Mouse (Mus musculus) hindbrain, embryonic 12.5 days (tissue): Measurements from ENCODE around the gene Fcho1. TPM values are rescaled to one million over a fixed set of nuclear protein-coding genes. Genes with fewer than 3 reads are reported as not detected.

ENCODE experiments used
- ATAC-seq: fragments of 200-750 bp; cut with Nextera tagmentation; 2 replicates; pipeline ENCODE4 v1.8.0; 2017; ENCODE audit warnings: moderate TSS enrichment; ENCODE audit not compliant: low FRiP score
- H3K27ac ChIP-seq: fragments of 300-500 bp; sonication (generic); 2 replicates; pipeline ENCODE4 v1.5.1; 2016; ENCODE audit warnings: mild to moderate bottlenecking
- H3K27me3 ChIP-seq: fragments of 300-500 bp; sonication (generic); 2 replicates; pipeline ENCODE4 v1.6.1; 2016; ENCODE audit warnings: mild to moderate bottlenecking
- H3K36me3 ChIP-seq: fragments of 300-500 bp; sonication (generic); 2 replicates; pipeline ENCODE4 v1.6.1; 2016; ENCODE audit warnings: mild to moderate bottlenecking
- H3K4me1 ChIP-seq: fragments of 300-500 bp; sonication (generic); 2 replicates; pipeline ENCODE4 v1.6.1; 2016
- H3K4me2 ChIP-seq: fragments of 300-500 bp; sonication (generic); replicated peaks from 2 replicates; pipeline ENCODE4 v1.6.1; 2016; ENCODE audit warnings: mild to moderate bottlenecking
- H3K4me3 ChIP-seq: fragments of 300-500 bp; sonication (generic); 2 replicates; pipeline ENCODE4 v1.5.1; 2016; ENCODE audit warnings: mild to moderate bottlenecking
- H3K9ac ChIP-seq: fragments of 300-500 bp; sonication (generic); 2 replicates; pipeline ENCODE4 v1.6.1; 2016; ENCODE audit warnings: mild to moderate bottlenecking, moderate library complexity
- H3K9me3 ChIP-seq: fragments of 300-500 bp; sonication (generic); replicated peaks from 2 replicates; pipeline ENCODE4 v1.6.1; 2016; ENCODE audit warnings: mild to moderate bottlenecking
- WGBS: fragments of 180-500 bp; shearing (Covaris S2); methylation state at CpG from one replicate; pipeline ENCODE4 v1.1.7; 2016; 5-methylcytosine and 5-hydroxymethylcytosine counted together
- polyA plus RNA-seq: library from polyadenylated mRNA; unstranded; fragments of >200 nt; fragmentation: Nextera tagmentation; extraction: Ambion mirVana; gene quantifications from 2 replicates; pipeline ENCODE4 v1.2.1, GENCODE M21; 2016

Gene Fcho1
- polyA plus RNA-seq, 1 experiment from 2014 or later = 39.4 TPM

- Histone ChIP-seq H3K36me3 (no peaks in the 10 kb centered on the region), H3K27me3 (peaks cover 84% of the 10 kb centered on the region), H3K9me3 (0 out of 2 replicates have a peak, but pooled peaks cover 4% of the 10 kb centered on the region), H3K4me1 (peaks cover 14% of the 10 kb centered on the region), H3K4me3 (no peak overlapping the region), H3K27ac (no peak overlapping the region), H3K9ac (no peak overlapping the region), H3K4me2 (no peak overlapping the region)
- no peak for ATAC-seq
Measured at GRCm38 (mm10) chr8:71677555-71677954, 48.0 kb downstream of the Fcho1 start.

DNA sequence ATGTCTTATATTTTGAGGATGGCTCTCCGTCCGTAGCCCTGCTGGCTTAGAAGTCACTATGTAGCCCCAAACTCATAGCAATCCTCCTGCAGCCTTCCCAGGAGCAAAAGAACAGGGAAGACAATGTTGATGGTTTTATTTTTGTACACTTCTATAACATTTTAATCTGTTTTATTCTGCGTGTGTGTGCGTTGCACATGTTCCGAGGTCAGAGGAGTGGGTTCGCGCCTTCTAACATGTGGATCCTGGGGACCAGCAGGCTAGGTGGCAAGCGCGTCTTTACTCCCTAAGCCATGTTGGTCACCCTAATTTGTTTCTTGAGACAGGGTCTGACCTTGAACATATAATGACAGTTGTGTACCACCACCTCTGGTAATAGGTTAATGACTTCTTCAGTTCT is 48.7 kb downstream of the Fcho1 start:
- no peak for ATAC-seq
- peak overlapping the region; percentile 75 for H3K9ac ChIP-seq
- 50% methylated on average over 9 of the region's 9 CpGs for WGBS
- H3K27me3 ChIP-seq = peaks cover 77% of the 10 kb centered on the region
- peak overlapping the region; percentile 92 for H3K4me2 ChIP-seq
- H3K27ac ChIP-seq = no peak overlapping the region
- H3K9me3 ChIP-seq = 0 out of 2 replicates have a peak, but pooled peaks cover 4% of the 10 kb centered on the region
- H3K36me3 ChIP-seq = no peaks in the 10 kb centered on the region
- H3K4me3 ChIP-seq = peak overlapping the region; percentile 67
- H3K4me1 ChIP-seq = peaks cover 16% of the 10 kb centered on the region

DNA sequence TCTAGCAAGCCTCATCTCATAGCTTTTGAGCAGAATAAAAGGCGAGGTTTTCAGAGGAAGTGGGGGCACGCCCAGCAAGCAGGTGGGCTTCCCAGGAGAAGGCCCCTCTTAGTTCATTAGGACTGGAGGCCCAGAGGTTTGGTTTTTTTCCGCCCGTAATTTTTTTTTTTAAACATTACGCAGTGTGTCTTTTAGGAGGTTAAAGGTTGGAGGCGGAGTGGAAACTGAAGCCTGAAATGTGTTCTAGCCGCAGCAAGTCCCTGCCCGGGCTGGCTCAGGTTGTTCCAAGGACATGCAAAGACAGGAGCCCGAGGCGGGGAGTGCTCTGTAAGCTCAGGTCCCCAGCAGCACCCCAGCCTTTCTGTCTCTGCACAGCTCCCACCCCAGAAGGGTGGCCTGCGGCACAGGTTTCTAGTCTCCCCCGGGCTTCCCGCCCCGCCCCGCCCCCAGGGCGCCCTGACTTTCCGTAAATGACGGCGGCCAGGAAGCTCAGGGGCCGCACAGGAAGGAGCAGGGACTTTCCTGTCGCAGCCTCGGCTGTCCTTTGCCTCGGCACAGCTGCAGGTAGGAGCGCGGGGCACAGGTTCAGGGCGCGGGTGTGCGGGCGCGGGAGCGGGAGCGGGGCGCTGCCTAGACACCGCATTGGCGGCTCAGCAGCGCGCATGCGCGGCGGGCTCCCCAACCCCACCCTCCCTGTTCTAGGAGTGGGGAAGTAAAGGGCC is 49.3 kb downstream of the Fcho1 start, which contains the start of gene Jak3:
Gene Jak3 (plus strand): TSS at position 277 of the 722 bp plus-strand sequence.
- ATAC-seq = peak; percentile 36; the same call in 1 of the 2 replicates
- H3K4me3 ChIP-seq = peak within 1 kb of the TSS; percentile 67
- H3K36me3 ChIP-seq = no peaks in the 10 kb centered on the region
- H3K27me3 ChIP-seq = peaks cover 71% of the 10 kb centered on the region
- peaks cover 17% of the 10 kb centered on the region for H3K4me1 ChIP-seq
- peak within 1 kb of the TSS; percentile 92 for H3K4me2 ChIP-seq
- H3K9ac ChIP-seq = peak within 1 kb of the TSS; percentile 75
- H3K9me3 ChIP-seq = 0 out of 2 replicates have a peak, but pooled peaks cover 4% of the 10 kb centered on the region
- 0 out of 2 replicates have a peak within 1 kb of the TSS, but pooled peaks have one; percentile 4 for H3K27ac ChIP-seq
- 2% methylated on average over 39 of the region's 40 CpGs for WGBS

GRCm38 (mm10) chr8:71675456-71676019 is 50.0 kb downstream of the Fcho1 start:
- Histone ChIP-seq H3K9me3 (0 out of 2 replicates have a peak, but pooled peaks cover 4% of the 10 kb centered on the region), H3K27ac (no peak overlapping the region), H3K9ac (peak overlapping the region; percentile 75; the same call in 1 of the 2 replicates), H3K27me3 (peaks cover 65% of the 10 kb centered on the region), H3K4me2 (peak overlapping the region; percentile 92), H3K4me1 (peaks cover 19% of the 10 kb centered on the region), H3K4me3 (peak overlapping the region; percentile 67; the same call in 1 of the 2 replicates), H3K36me3 (no peaks in the 10 kb centered on the region)
- ATAC-seq = no peak
- 24% methylated on average over 9 of the region's 9 CpGs for WGBS

DNA sequence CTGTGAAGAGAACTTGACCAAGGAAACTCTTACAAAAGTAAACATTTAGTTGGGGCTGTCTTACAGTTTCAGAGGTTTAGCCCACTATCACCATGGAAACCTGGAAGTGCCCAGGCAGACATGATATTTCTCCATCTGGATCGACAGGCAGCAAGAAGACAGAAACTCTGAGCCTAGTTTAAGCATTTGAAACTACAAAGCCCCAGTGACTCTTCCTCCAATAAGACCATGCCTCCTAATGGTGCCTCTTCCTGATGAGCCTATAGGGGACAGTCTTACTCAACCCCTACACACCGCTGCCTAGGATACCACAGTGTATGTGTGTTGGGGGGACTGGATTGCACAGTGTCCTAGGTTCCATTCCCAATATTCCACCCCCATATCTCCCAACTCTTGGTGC is 51.4 kb downstream of the Fcho1 start:
- no peaks in the 10 kb centered on the region for H3K36me3 ChIP-seq
- H3K4me3 ChIP-seq = no peak overlapping the region
- H3K9ac ChIP-seq = no peak overlapping the region
- no peak for ATAC-seq
- H3K27me3 ChIP-seq = peaks cover 62% of the 10 kb centered on the region
- H3K4me1 ChIP-seq = peaks cover 18% of the 10 kb centered on the region
- H3K27ac ChIP-seq = no peak overlapping the region
- H3K9me3 ChIP-seq = 0 out of 2 replicates have a peak, but pooled peaks cover 4% of the 10 kb centered on the region
- no peak overlapping the region for H3K4me2 ChIP-seq
- WGBS = 80% methylated on average over 2 of the region's 2 CpGs

DNA sequence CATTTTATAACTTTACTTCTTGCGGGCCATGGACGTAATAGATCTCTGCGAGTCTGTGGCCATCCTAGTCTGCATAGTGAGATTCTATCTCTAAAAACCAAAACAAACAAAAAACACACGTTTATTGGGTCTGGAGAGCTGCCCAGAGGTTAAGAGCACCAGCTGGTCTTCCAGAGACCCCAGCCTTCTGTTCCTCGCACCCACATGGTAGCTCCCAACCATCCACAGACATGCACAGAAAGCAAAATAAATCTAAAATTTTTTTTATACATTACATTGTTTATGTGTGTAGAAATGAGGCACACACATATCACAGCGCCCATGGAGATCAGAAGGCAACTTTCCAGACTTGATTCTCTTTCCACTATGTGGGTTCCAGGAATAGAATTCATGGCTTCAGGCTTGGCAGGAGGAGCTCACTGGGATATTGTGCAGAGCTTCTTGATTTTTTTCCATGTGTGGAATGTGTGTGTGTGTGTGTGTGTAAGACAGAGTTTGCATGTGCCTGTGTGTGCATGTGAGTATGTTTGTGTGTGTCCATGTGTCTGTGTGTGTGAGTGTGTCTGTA is 53.3 kb downstream of the Fcho1 start:
- Histone ChIP-seq H3K9ac (no peak overlapping the region), H3K4me1 (peaks cover 34% of the 10 kb centered on the region), H3K27ac (peak overlapping the region; percentile 88; the same call in 1 of the 2 replicates), H3K27me3 (peaks cover 61% of the 10 kb centered on the region), H3K9me3 (no peaks in the 10 kb centered on the region), H3K36me3 (no peaks in the 10 kb centered on the region), H3K4me2 (peak overlapping the region; percentile 93), H3K4me3 (peak overlapping the region; percentile 70)
- WGBS = 66% methylated on average over 6 of the region's 6 CpGs
- ATAC-seq = no peak

DNA sequence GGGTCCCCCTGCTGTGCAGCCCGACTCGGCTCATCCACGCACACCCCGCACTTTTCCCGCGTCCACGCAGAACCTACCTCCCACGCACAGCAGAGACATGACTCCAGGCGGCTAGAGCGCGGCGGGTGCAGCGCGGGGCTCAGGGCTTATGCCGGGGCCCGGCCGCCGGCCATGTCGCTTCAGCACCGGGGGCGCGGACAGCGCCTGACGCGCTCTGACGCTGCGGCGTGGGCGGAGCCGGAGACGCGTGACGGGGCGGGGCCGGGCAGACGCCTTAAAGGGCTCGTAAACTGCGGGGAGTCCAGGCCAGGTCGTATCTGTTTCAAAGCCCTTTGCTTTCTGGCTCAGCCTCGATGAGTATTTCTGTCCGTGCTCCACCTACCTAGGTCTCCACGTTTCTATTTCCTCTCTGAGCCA is 54.0 kb downstream of the Fcho1 start, which contains the start of gene Unc13a:
Gene Unc13a (minus strand): TSS at position 209 of the 417 bp plus-strand sequence.
- peak; percentile 75 for ATAC-seq
- Histone ChIP-seq H3K4me3 (peak within 1 kb of the TSS; percentile 70), H3K4me1 (peaks cover 38% of the 10 kb centered on the region), H3K4me2 (peak within 1 kb of the TSS; percentile 93), H3K36me3 (no peaks in the 10 kb centered on the region), H3K9me3 (no peaks in the 10 kb centered on the region), H3K27me3 (peaks cover 60% of the 10 kb centered on the region), H3K27ac (peak within 1 kb of the TSS; percentile 88), H3K9ac (peak within 1 kb of the TSS; percentile 76)
- under 1% methylated on average over 42 of the region's 42 CpGs for WGBS

DNA sequence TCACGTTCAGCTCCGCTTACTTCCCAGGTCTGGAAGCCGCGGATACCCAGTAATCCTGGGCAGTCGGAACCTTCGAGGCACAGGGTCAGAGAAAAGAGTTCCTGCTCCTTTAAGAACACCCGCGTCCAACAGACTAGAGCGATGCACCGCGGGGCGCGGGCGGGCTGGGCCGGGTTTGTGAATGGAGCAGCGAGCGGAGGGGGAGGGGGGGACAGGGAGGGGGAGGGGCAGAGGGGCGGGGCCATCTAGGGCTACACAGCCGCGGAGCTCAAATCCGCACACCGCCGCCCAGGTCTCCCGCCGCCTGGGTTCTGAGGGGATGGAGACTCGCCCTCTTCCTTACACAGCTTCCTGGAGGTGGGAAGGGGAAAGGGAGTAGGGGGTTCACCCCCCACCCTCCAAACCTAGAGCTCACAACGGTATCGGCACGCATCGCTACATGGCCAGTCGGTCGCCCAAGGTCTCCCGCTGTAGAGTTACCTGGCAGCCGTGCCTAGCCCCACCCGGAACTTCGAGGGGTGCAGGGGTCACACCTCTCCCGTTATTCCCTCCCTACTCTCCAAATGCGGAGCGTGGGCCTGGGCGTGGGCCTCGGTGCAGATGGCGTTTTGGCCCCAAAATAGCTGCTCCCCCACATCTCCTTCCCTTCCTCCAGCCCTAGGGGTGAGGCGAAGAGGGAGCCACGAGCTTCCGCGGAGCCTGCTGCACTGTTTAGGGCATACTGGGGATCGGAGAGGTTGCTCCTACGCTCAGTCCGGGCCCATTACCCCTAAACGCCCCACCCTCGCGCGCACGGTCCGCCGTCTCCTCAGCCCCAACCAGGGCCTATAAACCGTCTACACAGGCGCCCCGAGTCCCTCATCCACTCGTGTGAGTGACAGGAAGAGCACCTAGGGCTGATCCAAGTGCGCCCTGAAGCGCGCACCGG is 54.6 kb downstream of the Fcho1 start:
- Histone ChIP-seq H3K27ac (peak overlapping the region; percentile 88), H3K4me2 (peak overlapping the region; percentile 93)
- 1% methylated on average over 48 of the region's 64 CpGs for whole genome bisulfite sequencing

GRCm38 (mm10) chr8:71670198-71670597 is 55.3 kb downstream of the Fcho1 start:
- peak; percentile 18 for ATAC-seq
- Histone ChIP-seq H3K4me1 (peaks cover 50% of the 10 kb centered on the region), H3K27me3 (peaks cover 51% of the 10 kb centered on the region), H3K4me2 (peak overlapping the region; percentile 93), H3K27ac (peak overlapping the region; percentile 88), H3K9me3 (no peaks in the 10 kb centered on the region), H3K36me3 (no peaks in the 10 kb centered on the region), H3K9ac (peak overlapping the region; percentile 76), H3K4me3 (peak overlapping the region; percentile 70)
- 6% methylated on average over 11 of the region's 12 CpGs for WGBS

More for the DNA sequence above, 54.6 kb downstream of the Fcho1 start:
- Histone ChIP-seq H3K9me3 (no peaks in the 10 kb centered on the region), H3K27me3 (peaks cover 58% of the 10 kb centered on the region), H3K4me3 (peak overlapping the region; percentile 70), H3K36me3 (no peaks in the 10 kb centered on the region), H3K9ac (peak overlapping the region; percentile 76), H3K4me1 (peaks cover 44% of the 10 kb centered on the region)
- ATAC-seq = peak; percentile 63

DNA sequence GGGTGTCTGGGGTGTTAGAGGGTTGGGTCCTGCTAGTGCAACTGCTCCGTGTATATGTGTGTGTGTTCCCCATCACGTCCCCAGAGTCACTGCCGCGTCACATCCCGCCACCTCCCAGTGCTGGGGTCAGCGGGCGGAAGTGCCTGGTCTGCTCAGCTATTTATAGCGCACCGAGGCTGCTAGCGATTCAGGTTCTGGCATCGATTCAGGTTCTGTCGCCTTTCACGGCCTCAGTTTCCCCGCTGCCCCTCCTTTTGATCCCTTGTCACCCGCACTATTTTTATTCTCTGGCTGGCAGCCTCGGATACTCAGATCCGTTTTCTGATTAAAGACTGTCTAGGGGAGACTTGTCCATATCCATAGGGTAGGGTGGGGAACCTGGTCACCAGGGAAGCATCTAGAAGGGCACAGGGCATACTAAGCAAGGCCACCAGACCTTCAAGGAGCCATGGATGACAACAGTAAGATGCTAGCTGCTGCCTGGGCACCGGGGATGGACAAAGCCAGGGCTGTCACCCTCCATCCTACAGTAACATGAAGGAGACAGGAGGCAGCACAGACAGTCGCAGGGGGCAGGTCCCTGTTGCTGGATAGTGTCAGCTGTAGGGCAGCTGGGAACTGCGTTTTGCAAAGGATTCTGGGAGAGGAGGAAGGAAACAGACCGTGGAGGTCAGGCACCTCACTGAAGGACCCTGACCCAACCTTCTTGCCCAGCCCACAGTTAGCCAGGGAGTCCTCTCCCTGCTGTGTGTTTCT is 57.1 kb downstream of the Fcho1 start:
- Histone ChIP-seq H3K4me3 (peak overlapping the region; percentile 10; the same call in 1 of the 2 replicates), H3K27ac (peak overlapping the region; percentile 56), H3K4me2 (peak overlapping the region; percentile 37), H3K4me1 (peaks cover 53% of the 10 kb centered on the region), H3K36me3 (peaks cover 6% of the 10 kb centered on the region; the same call in 1 of the 2 replicates), H3K27me3 (peaks cover 56% of the 10 kb centered on the region), H3K9ac (peak overlapping the region; percentile 45), H3K9me3 (no peaks in the 10 kb centered on the region)
- no peak for ATAC-seq
- WGBS = 4% methylated on average over 21 of the region's 21 CpGs

GRCm38 (mm10) chr8:71667256-71667655 is 58.3 kb downstream of the Fcho1 start:
- Histone ChIP-seq H3K27me3 (peaks cover 57% of the 10 kb centered on the region), H3K4me3 (no peak overlapping the region)
- 43% methylated on average over 5 of the region's 5 CpGs for WGBS

More at GRCm38 (mm10) chr8:71667256-71667655, 58.3 kb downstream of the Fcho1 start:
- Histone ChIP-seq H3K4me1 (peaks cover 53% of the 10 kb centered on the region), H3K36me3 (peaks cover 15% of the 10 kb centered on the region; the same call in 1 of the 2 replicates), H3K27ac (peak overlapping the region; percentile 56; the same call in 1 of the 2 replicates), H3K4me2 (peak overlapping the region; percentile 6; the same call in 1 of the 2 replicates), H3K9me3 (no peaks in the 10 kb centered on the region), H3K9ac (peak overlapping the region; percentile 45; the same call in 1 of the 2 replicates)
- no peak for ATAC-seq
